Mouse (Mus musculus) hindbrain, postnatal 0 days (tissue): ENCODE results near the gene Agtpbp1. TPM values are rescaled to one million over a fixed set of nuclear protein-coding genes. Genes with fewer than 3 reads are reported as not detected.
"Not testable (repeated sequence)": the region's sequence is repeated elsewhere in the genome, so short reads cannot be mapped to it uniquely, and the experiment has no call there.

ENCODE experiments used
- ATAC-seq: fragments of 200-750 bp; cut with Nextera tagmentation; 2 replicates; pipeline ENCODE4 v1.8.0; 2017; ENCODE audit warnings: mild to moderate bottlenecking, moderate TSS enrichment, moderate library complexity
- DNase-seq: peaks from one replicate; pipeline ENCODE4 v3.0.0-alpha.2; 2015; ENCODE audit warnings: low spot score
- H3K27ac ChIP-seq: fragments of 300-500 bp; sonication (generic); 2 replicates; pipeline ENCODE4 v1.5.1; 2014; ENCODE audit warnings: mild to moderate bottlenecking
- H3K27me3 ChIP-seq: fragments of 300-500 bp; sonication (generic); 2 replicates; pipeline ENCODE4 v1.6.1; 2014; ENCODE audit warnings: low read length, mixed read lengths; ENCODE audit not compliant: insufficient read depth
- H3K36me3 ChIP-seq: fragments of 300-500 bp; sonication (generic); 2 replicates; pipeline ENCODE4 v1.6.1; 2014; ENCODE audit warnings: low read length, mixed read lengths; ENCODE audit not compliant: insufficient read depth
- H3K4me1 ChIP-seq: fragments of 300-500 bp; sonication (generic); 2 replicates; pipeline ENCODE4 v1.6.1; 2014; ENCODE audit warnings: antibody characterized with exemption, low read length, mixed read lengths; ENCODE audit not compliant: insufficient read depth
- H3K4me2 ChIP-seq: fragments of 300-500 bp; sonication (generic); 2 replicates; pipeline ENCODE4 v1.6.1; 2014; ENCODE audit warnings: low read depth, mild to moderate bottlenecking, low read length, moderate library complexity, mixed read lengths
- H3K4me3 ChIP-seq: fragments of 300-500 bp; sonication (generic); 2 replicates; pipeline ENCODE4 v1.5.1; 2014; ENCODE audit warnings: low read length
- H3K9ac ChIP-seq: fragments of 300-500 bp; sonication (generic); replicated peaks from 2 replicates; pipeline ENCODE4 v1.6.1; 2014; ENCODE audit warnings: mild to moderate bottlenecking, low read length, moderate library complexity, mixed read lengths
- H3K9me3 ChIP-seq: fragments of 300-500 bp; sonication (generic); 2 replicates; pipeline ENCODE4 v1.6.1; 2016; ENCODE audit warnings: low read length, mixed read lengths
- CTCF ChIP-seq: IDR thresholded peaks from 2 replicates; pipeline ENCODE4 v1.5.1; 2016; ENCODE audit warnings: antibody characterized with exemption, control low read depth, low read depth
- WGBS: fragments of 180-500 bp; shearing (Covaris S2); extraction: QIAGEN DNeasy Blood & Tissue Kit; methylation state at CpG from one replicate; pipeline ENCODE4 v1.1.7; 2014; 5-methylcytosine and 5-hydroxymethylcytosine counted together
- polyA plus RNA-seq: library from polyadenylated mRNA; unstranded; fragments of >200 nt; fragmentation: Nextera tagmentation; extraction: Ambion mirVana; gene quantifications from 2 replicates; pipeline ENCODE4 v1.2.1, GENCODE M21; 2015
- total RNA-seq: library from RNA; depleted of rRNA; stranded (reverse); fragments of >200 nt; gene quantifications from 2 replicates; pipeline ENCODE4 v1.2.3, GENCODE M21; 2014

The Agtpbp1 gene
- total and polyA plus RNA-seq, 2 experiments from 2014 or later: 65.6 to 128 TPM

DNA sequence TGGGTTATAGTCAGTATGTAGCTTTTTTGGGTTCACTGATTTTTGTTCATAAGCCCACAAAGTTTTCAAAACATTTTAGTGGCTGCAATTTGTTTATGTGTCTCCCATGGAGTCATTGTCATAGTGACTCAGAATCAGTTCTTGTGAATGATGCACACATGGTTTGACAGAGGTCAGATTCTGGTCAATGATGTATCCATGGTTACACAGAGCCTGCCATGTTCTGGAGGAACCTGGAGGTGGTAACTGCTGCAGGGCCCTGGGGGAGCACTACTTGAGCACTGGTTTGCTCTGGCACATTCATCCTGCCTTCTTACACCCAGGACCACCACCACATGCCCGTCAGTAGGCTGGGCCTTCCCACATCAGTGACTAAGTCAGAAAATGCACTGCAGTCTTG, 19.5 kb upstream of the Agtpbp1 start:
- Histone ChIP-seq H3K9me3 (no peaks in the 10 kb centered on the region), H3K9ac (no peak overlapping the region), H3K27me3 (no peaks in the 10 kb centered on the region), H3K4me1 (no peaks in the 10 kb centered on the region), H3K27ac (no peak overlapping the region), H3K4me2 (no peak overlapping the region), H3K4me3 (no peak overlapping the region), H3K36me3 (peaks cover 47% of the 10 kb centered on the region)
- DNase-seq: no peak
- 45% methylated on average over 1 of the region's 1 CpGs for WGBS
- ATAC-seq: no peak
- no peak for TF ChIP-seq CTCF

DNA sequence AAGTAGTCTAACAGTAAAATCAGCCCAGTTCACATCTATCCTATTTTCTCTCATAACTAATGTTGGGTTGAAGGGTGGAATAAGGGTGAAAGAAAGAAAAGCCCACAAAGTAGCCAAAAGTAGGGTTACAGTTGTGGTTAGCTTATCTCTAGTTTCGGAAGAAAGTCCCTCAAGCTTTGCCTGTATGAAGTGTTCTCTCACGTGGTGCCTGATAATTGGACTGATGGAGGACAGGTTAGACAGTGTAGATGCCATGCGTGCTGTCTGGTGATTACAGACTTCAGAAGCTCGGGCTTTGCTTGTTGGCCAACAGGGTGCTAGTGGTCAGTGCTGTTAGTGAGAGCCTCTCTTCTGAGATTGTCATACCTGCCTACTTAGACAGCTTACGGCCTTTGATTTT, 18.1 kb upstream of the Agtpbp1 start:
- Histone ChIP-seq H3K36me3 (peaks cover 46% of the 10 kb centered on the region), H3K4me1 (no peaks in the 10 kb centered on the region), H3K4me3 (no peak overlapping the region), H3K9me3 (no peaks in the 10 kb centered on the region), H3K27ac (no peak overlapping the region), H3K27me3 (no peaks in the 10 kb centered on the region), H3K9ac (no peak overlapping the region), H3K4me2 (no peak overlapping the region)
- TF ChIP-seq CTCF: no peak
- ATAC-seq (no peak), DNase-seq (no peak)
- WGBS: 95% methylated on average over 5 of the region's 5 CpGs

- Histone ChIP-seq H3K9ac (no peak overlapping the region), H3K4me1 (0 out of 2 replicates have a peak, but pooled peaks cover 2% of the 10 kb centered on the region), H3K27ac (no peak overlapping the region), H3K4me2 (no peak overlapping the region), H3K4me3 (no peak overlapping the region), H3K9me3 (no peaks in the 10 kb centered on the region), H3K27me3 (no peaks in the 10 kb centered on the region), H3K36me3 (peaks cover 44% of the 10 kb centered on the region)
- WGBS: 100% methylated on average over 1 of the region's 1 CpGs
- no peak for ATAC-seq
- no peak for TF ChIP-seq CTCF
- no peak for DNase-seq
Observed at GRCm38 (mm10) chr13:59592630-59593029, 7.6 kb upstream of the Agtpbp1 start.

DNA sequence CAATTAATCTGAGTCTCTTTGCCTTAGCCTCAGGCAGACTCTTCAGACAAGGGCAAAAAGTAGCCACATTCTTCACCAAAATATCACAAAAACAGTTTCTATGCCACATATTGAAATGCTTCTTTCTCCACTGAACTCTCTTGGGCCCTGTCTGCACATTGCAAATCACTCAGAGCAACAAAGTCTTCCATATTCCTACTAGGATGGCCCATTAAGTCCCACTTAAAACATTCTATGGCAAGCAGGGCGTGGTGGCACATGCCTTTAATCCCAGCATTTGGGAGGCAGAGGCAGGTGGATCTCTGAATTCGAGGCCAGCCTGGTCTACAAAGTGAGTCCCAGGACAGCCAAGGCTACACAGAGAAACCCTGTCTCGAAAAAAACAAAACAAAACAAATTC, 7.0 kb upstream of the Agtpbp1 start:
- WGBS: over 99% methylated on average over 3 of the region's 3 CpGs
- not testable (repeated sequence) for H3K27ac ChIP-seq, DNase-seq, H3K4me2 ChIP-seq, H3K4me3 ChIP-seq, H3K9me3 ChIP-seq, ATAC-seq, H3K27me3 ChIP-seq, H3K9ac ChIP-seq, H3K4me1 ChIP-seq
- peaks cover 45% of the 10 kb centered on the region for H3K36me3 ChIP-seq

DNA sequence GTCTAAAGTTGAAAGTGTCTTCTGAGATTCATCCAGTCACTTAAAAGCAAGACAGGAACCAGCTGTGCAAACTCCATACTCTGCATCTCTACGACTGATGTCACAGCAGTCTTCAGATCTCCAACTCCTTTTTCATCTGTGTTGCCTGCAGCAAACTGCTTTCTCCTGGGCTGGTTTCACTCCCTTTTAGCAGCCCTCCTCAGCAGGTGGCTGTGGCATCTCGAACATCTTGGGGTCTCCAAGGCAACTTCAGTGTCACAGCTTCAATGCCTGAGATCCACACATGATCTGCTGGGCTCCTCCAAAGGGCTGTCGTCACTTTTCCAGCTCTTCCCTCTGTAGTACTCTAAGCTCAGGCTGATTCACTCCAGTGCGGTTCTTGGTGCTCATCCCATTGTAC, 5.7 kb upstream of the Agtpbp1 start:
- Histone ChIP-seq H3K27ac (no peak overlapping the region), H3K4me3 (no peak overlapping the region), H3K9ac (no peak overlapping the region), H3K4me1 (peaks cover 15% of the 10 kb centered on the region; the same call in 1 of the 2 replicates), H3K4me2 (no peak overlapping the region), H3K27me3 (no peaks in the 10 kb centered on the region), H3K36me3 (peaks cover 37% of the 10 kb centered on the region), H3K9me3 (no peaks in the 10 kb centered on the region)
- 81% methylated on average over 4 of the region's 4 CpGs for WGBS
- ATAC-seq: no peak
- DNase-seq: no peak
- TF ChIP-seq CTCF: no peak

DNA sequence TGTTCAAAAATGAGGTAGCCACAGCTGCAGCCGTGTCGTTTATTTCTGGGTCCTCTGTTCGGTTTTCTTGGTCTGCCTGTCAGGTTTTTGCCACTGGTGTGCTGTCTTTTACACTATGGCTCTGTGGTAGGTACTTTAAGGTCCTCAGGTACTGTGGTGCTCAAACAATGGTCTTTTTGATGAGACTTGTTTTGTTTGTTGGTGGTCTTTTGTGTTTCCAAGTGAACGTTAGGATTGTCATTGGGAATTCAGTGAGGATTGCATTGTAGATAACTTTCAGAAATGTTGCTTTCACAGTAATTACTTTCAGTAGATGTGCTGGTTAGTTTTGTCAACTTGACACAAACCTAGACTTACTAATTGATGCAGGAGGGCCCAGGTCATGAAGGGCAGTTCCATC, 4.6 kb upstream of the Agtpbp1 start:
- WGBS: 82% methylated on average over 4 of the region's 4 CpGs
- no peak for DNase-seq
- Histone ChIP-seq H3K9ac (no peak overlapping the region), H3K9me3 (no peaks in the 10 kb centered on the region), H3K27me3 (no peaks in the 10 kb centered on the region), H3K36me3 (peaks cover 34% of the 10 kb centered on the region), H3K4me1 (peaks cover 15% of the 10 kb centered on the region; the same call in 1 of the 2 replicates), H3K4me3 (no peak overlapping the region), H3K27ac (no peak overlapping the region), H3K4me2 (no peak overlapping the region)
- no peak for ATAC-seq
- no peak for TF ChIP-seq CTCF

DNA sequence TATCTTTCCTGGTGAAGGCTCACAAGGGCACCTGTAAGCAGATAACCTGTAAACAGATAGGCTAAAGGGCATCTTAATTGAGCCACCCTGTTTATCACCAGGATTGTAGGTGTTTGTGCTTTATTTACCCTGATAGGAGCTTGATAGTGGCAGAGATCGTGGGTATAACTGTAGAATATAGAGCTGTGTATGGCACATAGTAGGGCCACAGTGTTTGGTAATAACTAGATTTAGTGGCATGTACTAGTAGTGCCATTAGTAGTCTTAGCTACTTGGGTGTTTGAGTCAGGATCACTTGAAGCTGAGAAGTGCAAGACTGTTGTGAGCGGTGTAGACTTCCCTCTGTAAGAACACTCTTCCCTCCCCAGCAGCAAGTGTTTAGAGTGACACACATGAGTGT, 2.2 kb upstream of the Agtpbp1 start:
- H3K9me3 ChIP-seq: no peaks in the 10 kb centered on the region
- 96% methylated on average over 2 of the region's 2 CpGs for WGBS
- H3K4me2 ChIP-seq: 0 out of 2 replicates have a peak overlapping the region, but pooled peaks have one; percentile 80
- no peak overlapping the region for H3K27ac ChIP-seq
- no peak overlapping the region; the same call in 1 of the 2 replicates for H3K9ac ChIP-seq
- H3K4me3 ChIP-seq: no peak overlapping the region
- H3K36me3 ChIP-seq: peaks cover 26% of the 10 kb centered on the region
- no peak for ATAC-seq
- H3K27me3 ChIP-seq: no peaks in the 10 kb centered on the region
- H3K4me1 ChIP-seq: peaks cover 15% of the 10 kb centered on the region; the same call in 1 of the 2 replicates
- DNase-seq: no peak
- no peak for TF ChIP-seq CTCF
